Mouse (Mus musculus): Measurements from ENCODE around the gene Hdac5.

Hdac5 gene

GRCm38 (mm10) chr11:102240636-102241035, 10.7 kb upstream of the Hdac5 start:
- DNase-seq (ENCODE audit: low spot score in 2 of 2) = no peak

GRCm38 (mm10) chr11:102236022-102236421, 6.1 kb upstream of the Hdac5 start:
- DNase-seq (ENCODE audit: low spot score in 2 of 2) = no peak

GRCm38 (mm10) chr11:102229331-102229953, 524 bp downstream of the Hdac5 start:
- DNase-seq (ENCODE audit: low spot score in 2 of 2) = no peak

GRCm38 (mm10) chr11:102228646-102229268, 1.2 kb downstream of the Hdac5 start:
- DNase-seq (ENCODE audit: low spot score in 2 of 2) = no peak

GRCm38 (mm10) chr11:102228191-102228545, 1.8 kb downstream of the Hdac5 start:
- no peak for DNase-seq (ENCODE audit: low spot score in 2 of 2)

- DNase-seq (ENCODE audit: low spot score in 2 of 2) = no peak
Measured at GRCm38 (mm10) chr11:102227270-102228190, 2.4 kb downstream of the Hdac5 start.

GRCm38 (mm10) chr11:102226067-102226978, 3.6 kb downstream of the Hdac5 start:
- no peak for DNase-seq (ENCODE audit: low spot score in 2 of 2)

- no peak for DNase-seq (ENCODE audit: low spot score in 2 of 2)
Measured at GRCm38 (mm10) chr11:102225221-102225620, 4.7 kb downstream of the Hdac5 start.

GRCm38 (mm10) chr11:102224686-102225085, 5.3 kb downstream of the Hdac5 start:
- DNase-seq (ENCODE audit: low spot score in 2 of 2) = no peak

GRCm38 (mm10) chr11:102223166-102223565, 6.8 kb downstream of the Hdac5 start:
- DNase-seq (ENCODE audit: low spot score in 2 of 2) = peak in 1 of 2 experiments; percentile 55

- DNase-seq (ENCODE audit: low spot score in 2 of 2) = no peak
Measured at GRCm38 (mm10) chr11:102221954-102222351, 8.0 kb downstream of the Hdac5 start.

- no peak for DNase-seq (ENCODE audit: low spot score in 2 of 2)
Measured at GRCm38 (mm10) chr11:102221243-102221953, 8.6 kb downstream of the Hdac5 start.

GRCm38 (mm10) chr11:102220451-102220850, 9.5 kb downstream of the Hdac5 start:
- no peak for DNase-seq (ENCODE audit: low spot score in 2 of 2)

GRCm38 (mm10) chr11:102219994-102220346, 10.0 kb downstream of the Hdac5 start:
- no peak for DNase-seq (ENCODE audit: low spot score in 2 of 2)

GRCm38 (mm10) chr11:102219247-102219993, 10.5 kb downstream of the Hdac5 start:
- no peak for DNase-seq (ENCODE audit: low spot score in 2 of 2)

- DNase-seq (ENCODE audit: low spot score in 2 of 2) = peak; percentile 73 to 82
Measured at GRCm38 (mm10) chr11:102218783-102219182, 11.2 kb downstream of the Hdac5 start.

- no peak for DNase-seq (ENCODE audit: low spot score in 2 of 2)
Measured at GRCm38 (mm10) chr11:102217876-102218430, 12.0 kb downstream of the Hdac5 start.

- DNase-seq (ENCODE audit: low spot score in 2 of 2) = no peak
Measured at GRCm38 (mm10) chr11:102217396-102217795, 12.6 kb downstream of the Hdac5 start.

GRCm38 (mm10) chr11:102216886-102217240, 13.1 kb downstream of the Hdac5 start:
- DNase-seq (ENCODE audit: low spot score in 2 of 2) = no peak

Data from cerebellum, postnatal 4 days (tissue).